Mouse (Mus musculus): ENCODE data around the gene Parn. TPM values are rescaled to one million over a fixed set of nuclear protein-coding genes. Genes with fewer than 3 reads are reported as not detected.

Parn gene
- polyA plus RNA-seq, 1 experiment from 2014 or later, result 40.2 TPM

- H3K4me1 ChIP-seq, result peaks cover 3% of the 10 kb centered on the region; the same call in 1 of the 2 replicates
- no peak overlapping the region for H3K27ac ChIP-seq
- no peak overlapping the region for H3K9ac ChIP-seq
- no peak for ATAC-seq (ENCODE audit: low FRiP score)
- WGBS, result 61% methylated on average over 9 of the region's 9 CpGs
- H3K36me3 ChIP-seq (replicated peaks), result peaks cover 2% of the 10 kb centered on the region; the same call in 1 of the 2 replicates
- H3K4me3 ChIP-seq (replicated peaks), result no peak overlapping the region
- no peaks in the 10 kb centered on the region for H3K27me3 ChIP-seq
- no peaks in the 10 kb centered on the region for H3K9me3 ChIP-seq
- no peak overlapping the region for H3K4me2 ChIP-seq
Measured at GRCm38 (mm10) chr16:13538933-13539648, 128.9 kb downstream of the Parn start.

GRCm38 (mm10) chr16:13538213-13538932 is 129.6 kb downstream of the Parn start:
- peaks cover 3% of the 10 kb centered on the region; the same call in 1 of the 2 replicates for H3K4me1 ChIP-seq
- no peak overlapping the region for H3K9ac ChIP-seq
- H3K9me3 ChIP-seq, result no peaks in the 10 kb centered on the region
- ATAC-seq (ENCODE audit: low FRiP score), result no peak
- peaks cover 2% of the 10 kb centered on the region; the same call in 1 of the 2 replicates for H3K36me3 ChIP-seq (replicated peaks)
- 77% methylated on average over 13 of the region's 13 CpGs for WGBS
- no peak overlapping the region for H3K4me2 ChIP-seq
- H3K27me3 ChIP-seq, result no peaks in the 10 kb centered on the region
- H3K27ac ChIP-seq, result no peak overlapping the region
- no peak overlapping the region for H3K4me3 ChIP-seq (replicated peaks)

GRCm38 (mm10) chr16:13536404-13536803 is 131.6 kb downstream of the Parn start:
- no peak overlapping the region for H3K4me3 ChIP-seq (replicated peaks)
- H3K4me2 ChIP-seq, result no peak overlapping the region
- peaks cover 3% of the 10 kb centered on the region; the same call in 1 of the 2 replicates for H3K4me1 ChIP-seq
- peaks cover 2% of the 10 kb centered on the region; the same call in 1 of the 2 replicates for H3K36me3 ChIP-seq (replicated peaks)
- no peak overlapping the region for H3K27ac ChIP-seq
- H3K27me3 ChIP-seq, result no peaks in the 10 kb centered on the region
- H3K9me3 ChIP-seq, result no peaks in the 10 kb centered on the region
- ATAC-seq (ENCODE audit: low FRiP score), result no peak
- H3K9ac ChIP-seq, result no peak overlapping the region
- WGBS, result 96% methylated on average over 7 of the region's 7 CpGs

GRCm38 (mm10) chr16:13535856-13536255 is 132.1 kb downstream of the Parn start:
- ATAC-seq (ENCODE audit: low FRiP score), result no peak
- 89% methylated on average over 12 of the region's 12 CpGs for WGBS

GRCm38 (mm10) chr16:13532840-13533239 is 135.1 kb downstream of the Parn start:
- Histone ChIP-seq H3K4me1 (no peaks in the 10 kb centered on the region), H3K27ac (no peak overlapping the region), H3K36me3 (replicated peaks) (no peaks in the 10 kb centered on the region; the same call in 1 of the 2 replicates), H3K4me3 (replicated peaks) (no peak overlapping the region), H3K4me2 (no peak overlapping the region), H3K9ac (no peak overlapping the region), H3K9me3 (no peaks in the 10 kb centered on the region), H3K27me3 (no peaks in the 10 kb centered on the region)
- ATAC-seq (ENCODE audit: low FRiP score), result no peak

More at GRCm38 (mm10) chr16:13535856-13536255, 132.1 kb downstream of the Parn start:
- Histone ChIP-seq H3K36me3 (replicated peaks) (peaks cover 2% of the 10 kb centered on the region; the same call in 1 of the 2 replicates), H3K9me3 (no peaks in the 10 kb centered on the region), H3K27ac (no peak overlapping the region), H3K27me3 (no peaks in the 10 kb centered on the region), H3K4me1 (peaks cover 3% of the 10 kb centered on the region; the same call in 1 of the 2 replicates), H3K4me3 (replicated peaks) (no peak overlapping the region), H3K9ac (no peak overlapping the region), H3K4me2 (no peak overlapping the region)

GRCm38 (mm10) chr16:13531279-13531678 is 136.7 kb downstream of the Parn start:
- H3K27me3 ChIP-seq, result no peaks in the 10 kb centered on the region
- no peak overlapping the region for H3K4me2 ChIP-seq
- no peaks in the 10 kb centered on the region for H3K4me1 ChIP-seq
- H3K4me3 ChIP-seq (replicated peaks), result no peak overlapping the region
- H3K36me3 ChIP-seq (replicated peaks), result no peaks in the 10 kb centered on the region
- ATAC-seq (ENCODE audit: low FRiP score), result no peak
- no peak overlapping the region for H3K9ac ChIP-seq
- no peaks in the 10 kb centered on the region for H3K9me3 ChIP-seq
- 87% methylated on average over 5 of the region's 5 CpGs for WGBS
- no peak overlapping the region for H3K27ac ChIP-seq

- no peak overlapping the region for H3K27ac ChIP-seq
- 82% methylated on average over 6 of the region's 6 CpGs for WGBS
- no peaks in the 10 kb centered on the region for H3K27me3 ChIP-seq
- no peak overlapping the region for H3K9ac ChIP-seq
- no peak for ATAC-seq (ENCODE audit: low FRiP score)
- H3K9me3 ChIP-seq, result no peaks in the 10 kb centered on the region
- no peak overlapping the region for H3K4me3 ChIP-seq (replicated peaks)
- no peaks in the 10 kb centered on the region for H3K36me3 ChIP-seq (replicated peaks)
- no peak overlapping the region for H3K4me2 ChIP-seq
- no peaks in the 10 kb centered on the region for H3K4me1 ChIP-seq
Measured at GRCm38 (mm10) chr16:13521359-13521758, 146.6 kb downstream of the Parn start.

- Histone ChIP-seq H3K27me3 (no peaks in the 10 kb centered on the region), H3K27ac (no peak overlapping the region), H3K36me3 (replicated peaks) (no peaks in the 10 kb centered on the region), H3K4me2 (no peak overlapping the region), H3K4me3 (replicated peaks) (no peak overlapping the region), H3K4me1 (no peaks in the 10 kb centered on the region), H3K9ac (no peak overlapping the region), H3K9me3 (no peaks in the 10 kb centered on the region)
- 93% methylated on average over 6 of the region's 6 CpGs for WGBS
- ATAC-seq (ENCODE audit: low FRiP score), result no peak
Measured at GRCm38 (mm10) chr16:13520301-13520700, 147.7 kb downstream of the Parn start.

GRCm38 (mm10) chr16:13516214-13516613 is 151.8 kb downstream of the Parn start:
- Histone ChIP-seq H3K36me3 (replicated peaks) (no peaks in the 10 kb centered on the region), H3K9me3 (no peaks in the 10 kb centered on the region), H3K27ac (no peak overlapping the region), H3K9ac (no peak overlapping the region), H3K4me3 (replicated peaks) (no peak overlapping the region), H3K4me2 (no peak overlapping the region), H3K27me3 (no peaks in the 10 kb centered on the region), H3K4me1 (no peaks in the 10 kb centered on the region)
- WGBS, result 44% methylated on average over 3 of the region's 3 CpGs
- no peak for ATAC-seq (ENCODE audit: low FRiP score)

- Histone ChIP-seq H3K27ac (no peak overlapping the region), H3K4me2 (no peak overlapping the region), H3K27me3 (no peaks in the 10 kb centered on the region), H3K36me3 (replicated peaks) (no peaks in the 10 kb centered on the region), H3K9ac (no peak overlapping the region), H3K4me1 (no peaks in the 10 kb centered on the region), H3K4me3 (replicated peaks) (no peak overlapping the region), H3K9me3 (no peaks in the 10 kb centered on the region)
- WGBS, result 91% methylated on average over 7 of the region's 7 CpGs
- ATAC-seq (ENCODE audit: low FRiP score), result no peak
Measured at GRCm38 (mm10) chr16:13515524-13515923, 152.4 kb downstream of the Parn start.

- Histone ChIP-seq H3K27ac (no peak overlapping the region), H3K4me3 (replicated peaks) (no peak overlapping the region), H3K9ac (no peak overlapping the region), H3K27me3 (no peaks in the 10 kb centered on the region), H3K4me1 (no peaks in the 10 kb centered on the region), H3K36me3 (replicated peaks) (no peaks in the 10 kb centered on the region), H3K4me2 (no peak overlapping the region), H3K9me3 (no peaks in the 10 kb centered on the region)
- ATAC-seq (ENCODE audit: low FRiP score), result no peak
- 83% methylated on average over 5 of the region's 5 CpGs for WGBS
Measured at GRCm38 (mm10) chr16:13505055-13505454, 162.9 kb downstream of the Parn start.

GRCm38 (mm10) chr16:13504476-13504875 is 163.5 kb downstream of the Parn start:
- no peak overlapping the region for H3K27ac ChIP-seq
- H3K27me3 ChIP-seq, result no peaks in the 10 kb centered on the region
- no peaks in the 10 kb centered on the region for H3K36me3 ChIP-seq (replicated peaks)
- WGBS, result 90% methylated on average over 3 of the region's 3 CpGs
- H3K4me2 ChIP-seq, result no peak overlapping the region
- no peak overlapping the region for H3K9ac ChIP-seq
- no peaks in the 10 kb centered on the region for H3K4me1 ChIP-seq
- no peaks in the 10 kb centered on the region for H3K9me3 ChIP-seq
- ATAC-seq (ENCODE audit: low FRiP score), result no peak
- H3K4me3 ChIP-seq (replicated peaks), result no peak overlapping the region
